8 mouse cellular contexts compared by ENCODE assay signal in genomic region chr9:57158506-57158905, GRCm38 (mm10). TPM values are rescaled to one million over a fixed set of nuclear protein-coding genes. Genes with fewer than 3 reads are reported as not detected.
A peak's percentile ranks its signal among the peaks of the same experiment; 100 is the strongest.
DNase-seq lines count a peak whose midpoint lies in the region; ATAC-seq and TF ChIP-seq lines count a peak whose summit lies in the region.

No protein-coding gene starts in this region.

- no peaks in the 10 kb centered on the region for H3K9me3 ChIP-seq in embryonic facial prominence, embryonic 14.5 days (ENCODE audit: control insufficient read depth, low read length)
- no peaks in the 10 kb centered on the region for H3K9me3 ChIP-seq in intestine, embryonic 15.5 days
- H3K9me3 ChIP-seq in neural tube, embryonic 12.5 days = no peaks in the 10 kb centered on the region

- peak overlapping the region; percentile 93 for H3K4me3 ChIP-seq in left cerebral cortex, adult 2 months
- peak overlapping the region; percentile 69 for H3K4me3 ChIP-seq in embryonic facial prominence, embryonic 14.5 days (ENCODE audit: low read depth, low read length)
- H3K4me3 ChIP-seq in intestine, embryonic 15.5 days (replicated peaks) = peak overlapping the region; percentile 71
- H3K4me3 ChIP-seq in neural tube, embryonic 12.5 days = peak overlapping the region; percentile 67

- 39% methylated on average over 11 of the region's 11 CpGs for WGBS in embryonic facial prominence, embryonic 14.5 days
- WGBS in intestine, embryonic 15.5 days = 42% methylated on average over 11 of the region's 11 CpGs
- 42% methylated on average over 11 of the region's 11 CpGs for WGBS in neural tube, embryonic 12.5 days

- H3K4me1 ChIP-seq in embryonic facial prominence, embryonic 14.5 days (ENCODE audit: control insufficient read depth, insufficient read depth, low read length) = peaks cover 4% of the 10 kb centered on the region; the same call in 1 of the 2 replicates
- H3K4me1 ChIP-seq in intestine, embryonic 15.5 days (replicated peaks) = peaks cover 10% of the 10 kb centered on the region
- H3K4me1 ChIP-seq in neural tube, embryonic 12.5 days = peaks cover 13% of the 10 kb centered on the region

- intact Hi-C loops in left cerebral cortex, adult 2 months (cut with DNase I) = loop anchor here (1.0 kb wide), 1 partner anchor 10 kb away; the partner anchor contains the start of gene Neil1
- intact Hi-C loops in left cerebral cortex, postnatal 36 days (cut with DNase I) = no loop called here

- no peak for TF ChIP-seq CTCF in left cerebral cortex, adult 2 months (IDR thresholded peaks at IDR 0.05)

- DNase-seq in left cerebral cortex, adult 2 months (ENCODE audit: extremely low spot score in 1 of 2, low spot score in 2 of 2) = no peak
- DNase-seq in left cerebral cortex, postnatal 36 days (ENCODE audit: low spot score in 2 of 2) = no peak
- no peak for DNase-seq in embryonic facial prominence, embryonic 14.5 days (ENCODE audit: low spot score)
- DNase-seq in cerebellum, adult 9-10 months = no peak
- no peak for DNase-seq in layer of hippocampus, postnatal 25 days (ENCODE audit: extremely low spot score in 1 of 2, low spot score in 1 of 2)

- no peaks in the 10 kb centered on the region for H3K27me3 ChIP-seq in embryonic facial prominence, embryonic 14.5 days (replicated peaks; ENCODE audit: control insufficient read depth, insufficient read depth, low read length)
- H3K27me3 ChIP-seq in intestine, embryonic 15.5 days (replicated peaks) = no peaks in the 10 kb centered on the region
- H3K27me3 ChIP-seq in neural tube, embryonic 12.5 days (replicated peaks) = no peaks in the 10 kb centered on the region

- H3K27ac ChIP-seq in left cerebral cortex, adult 2 months = peak overlapping the region; percentile 84
- no peak overlapping the region for H3K27ac ChIP-seq in embryonic facial prominence, embryonic 14.5 days (replicated peaks; ENCODE audit: low read depth, low read length)
- H3K27ac ChIP-seq in intestine, embryonic 15.5 days = no peak overlapping the region
- H3K27ac ChIP-seq in neural tube, embryonic 12.5 days = no peak overlapping the region

- 0 out of 2 replicates have a peak, but pooled peaks have one; percentile 2 for ATAC-seq in embryonic facial prominence, embryonic 14.5 days (ENCODE audit: low read depth)
- peak; percentile 13 for ATAC-seq in intestine, embryonic 15.5 days
- ATAC-seq in neural tube, embryonic 12.5 days (ENCODE audit: low FRiP score, low read depth) = 0 out of 2 replicates have a peak, but pooled peaks have one; percentile 27
- no peak for ATAC-seq in megakaryocyte progenitor cell, adult 5-6 weeks (replicated peaks; ENCODE audit: poor library complexity)

- peak overlapping the region; percentile 84 for H3K4me2 ChIP-seq in embryonic facial prominence, embryonic 14.5 days (ENCODE audit: low read depth, low read length)
- H3K4me2 ChIP-seq in intestine, embryonic 15.5 days (replicated peaks) = peak overlapping the region; percentile 78
- H3K4me2 ChIP-seq in neural tube, embryonic 12.5 days (replicated peaks) = peak overlapping the region; percentile 81

- 0 out of 2 replicates have a peak, but pooled peaks cover 9% of the 10 kb centered on the region for H3K36me3 ChIP-seq in embryonic facial prominence, embryonic 14.5 days (ENCODE audit: control insufficient read depth, insufficient read depth, low read length)
- no peaks in the 10 kb centered on the region for H3K36me3 ChIP-seq in intestine, embryonic 15.5 days
- peaks cover 12% of the 10 kb centered on the region; the same call in 1 of the 2 replicates for H3K36me3 ChIP-seq in neural tube, embryonic 12.5 days

- H3K9ac ChIP-seq in embryonic facial prominence, embryonic 14.5 days (ENCODE audit: low read depth, low read length) = peak overlapping the region; percentile 71
- H3K9ac ChIP-seq in intestine, embryonic 15.5 days = no peak overlapping the region
- H3K9ac ChIP-seq in neural tube, embryonic 12.5 days = no peak overlapping the region

RNA-seq across cellular contexts. Expression of gene Commd4, which starts 0.4 kb away (rescaled TPM):
- 10 to 100 TPM; 84.1 to 93.1 TPM for total RNA-seq in left cerebral cortex, adult 2 months (2021)
- 10 to 100 TPM; 78.1 to 94.0 TPM for total RNA-seq in left cerebral cortex, postnatal 36 days (2021)
- 83.0 and 89.9 TPM in 2 replicates for polyA plus RNA-seq in embryonic facial prominence, embryonic 14.5 days (2014; fragmentation: Nextera tagmentation; extraction: Ambion mirVana)
- polyA plus RNA-seq in intestine, embryonic 15.5 days (2015; fragmentation: Nextera tagmentation; extraction: Ambion mirVana) = 83.8 and 104 TPM in 2 replicates
- 133 and 139 TPM in 2 replicates for polyA plus RNA-seq in neural tube, embryonic 12.5 days (2016; fragmentation: Nextera tagmentation; extraction: Ambion mirVana)
- 74.4 and 76.3 TPM in 2 replicates for total RNA-seq in megakaryocyte progenitor cell, adult 5-6 weeks (2015)
- 92.0 and 128 TPM in 2 replicates for total RNA-seq in megakaryocyte progenitor cell, adult 5-6 weeks (2017)
- 10 to 100 TPM; 87.2 to 89.9 TPM for total RNA-seq in layer of hippocampus, postnatal 25 days (2021)

RNA-seq across cellular contexts. Expression of gene Neil1, which starts 10.4 kb away (rescaled TPM):
- 10 to 100 TPM in 1 of 2 experiments, 1 to 10 TPM in 1; 9.9 to 10.5 TPM for total RNA-seq in left cerebral cortex, adult 2 months (2021)
- total RNA-seq in left cerebral cortex, postnatal 36 days (2021) = 1 to 10 TPM; 8.6 TPM
- 6.5 and 7.7 TPM in 2 replicates for polyA plus RNA-seq in embryonic facial prominence, embryonic 14.5 days (2014; fragmentation: Nextera tagmentation; extraction: Ambion mirVana)
- polyA plus RNA-seq in intestine, embryonic 15.5 days (2015; fragmentation: Nextera tagmentation; extraction: Ambion mirVana) = 7.1 and 7.6 TPM in 2 replicates
- polyA plus RNA-seq in neural tube, embryonic 12.5 days (2016; fragmentation: Nextera tagmentation; extraction: Ambion mirVana) = 8.5 and 9.1 TPM in 2 replicates
- total RNA-seq in megakaryocyte progenitor cell, adult 5-6 weeks (2015) = 3.5 and 4.1 TPM in 2 replicates
- total RNA-seq in megakaryocyte progenitor cell, adult 5-6 weeks (2017) = 2.4 and 4.9 TPM in 2 replicates
- 1 to 10 TPM; 8.8 to 9.3 TPM for total RNA-seq in layer of hippocampus, postnatal 25 days (2021)

RNA-seq across cellular contexts. Expression of gene Man2c1, which starts 28.0 kb away (rescaled TPM):
- 100 to 1,000 TPM; 150 to 175 TPM for total RNA-seq in left cerebral cortex, adult 2 months (2021)
- total RNA-seq in left cerebral cortex, postnatal 36 days (2021) = 100 to 1,000 TPM; 107 to 172 TPM
- 38.2 and 42.4 TPM in 2 replicates for polyA plus RNA-seq in embryonic facial prominence, embryonic 14.5 days (2014; fragmentation: Nextera tagmentation; extraction: Ambion mirVana)
- 50.6 and 55.6 TPM in 2 replicates for polyA plus RNA-seq in intestine, embryonic 15.5 days (2015; fragmentation: Nextera tagmentation; extraction: Ambion mirVana)
- polyA plus RNA-seq in neural tube, embryonic 12.5 days (2016; fragmentation: Nextera tagmentation; extraction: Ambion mirVana) = 64.4 and 64.6 TPM in 2 replicates
- 42.4 and 53.8 TPM in 2 replicates for total RNA-seq in megakaryocyte progenitor cell, adult 5-6 weeks (2015)
- 50.6 and 61.7 TPM in 2 replicates for total RNA-seq in megakaryocyte progenitor cell, adult 5-6 weeks (2017)
- 100 to 1,000 TPM; 109 to 160 TPM for total RNA-seq in layer of hippocampus, postnatal 25 days (2021)
